Mouse (Mus musculus): ENCODE data around the gene St5.
A peak's percentile ranks its signal among the peaks of the same experiment; 100 is the strongest.

St5 gene

DNA sequence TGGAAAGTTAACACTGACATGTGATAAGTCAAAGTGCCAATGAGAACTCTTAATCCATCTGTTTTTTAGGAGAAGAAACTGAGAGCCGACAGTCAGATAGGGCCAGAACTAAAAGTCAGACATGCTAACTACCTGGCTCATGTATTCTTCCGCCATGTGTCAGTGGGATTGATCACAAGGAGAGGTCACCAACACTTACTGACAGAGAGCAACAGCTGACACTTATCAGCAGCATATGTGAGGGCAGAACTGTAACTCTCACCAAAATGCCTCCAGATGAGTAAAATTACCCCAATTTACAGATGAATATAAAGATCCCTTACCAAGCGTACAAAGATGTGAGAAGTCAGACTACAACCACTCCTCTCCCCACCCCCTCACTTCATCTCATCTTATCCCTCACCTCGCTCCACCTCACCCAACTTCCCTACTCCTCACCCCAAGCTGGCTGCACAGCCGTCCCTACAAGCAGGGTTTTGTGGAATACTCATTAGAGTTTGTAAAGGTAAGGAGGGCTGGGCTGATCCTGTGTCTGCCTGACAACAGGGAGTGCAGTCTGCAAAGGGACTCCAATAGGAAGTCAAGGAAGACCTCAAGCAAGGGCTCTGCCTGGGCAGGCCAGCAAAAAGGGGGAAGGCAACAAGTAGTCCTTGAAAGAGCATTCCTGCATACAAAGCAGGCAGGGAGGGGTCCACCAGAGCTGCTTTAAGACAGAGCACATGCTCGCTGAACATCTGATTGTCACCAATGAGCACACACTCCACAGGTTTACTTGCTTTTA lies 93.7 kb downstream of the St5 start:
- DNase-seq (ENCODE audit: low spot score in 2 of 2), result no peak

- no peak for DNase-seq (ENCODE audit: low spot score in 2 of 2)
These were observed 94.6 kb downstream of the St5 start for GRCm38 (mm10) chr7:109608831-109609230.

GRCm38 (mm10) chr7:109606994-109607610 lies 96.3 kb downstream of the St5 start:
- DNase-seq (ENCODE audit: low spot score in 2 of 2), result no peak

GRCm38 (mm10) chr7:109602562-109602961 lies 100.8 kb downstream of the St5 start:
- DNase-seq (ENCODE audit: low spot score in 2 of 2), result peak; percentile 62 to 73

- DNase-seq (ENCODE audit: low spot score in 2 of 2), result no peak
These were observed 101.4 kb downstream of the St5 start for GRCm38 (mm10) chr7:109602022-109602421.

GRCm38 (mm10) chr7:109600702-109601101 lies 102.7 kb downstream of the St5 start:
- peak in 1 of 2 experiments; percentile 37 for DNase-seq (ENCODE audit: low spot score in 2 of 2)

DNA sequence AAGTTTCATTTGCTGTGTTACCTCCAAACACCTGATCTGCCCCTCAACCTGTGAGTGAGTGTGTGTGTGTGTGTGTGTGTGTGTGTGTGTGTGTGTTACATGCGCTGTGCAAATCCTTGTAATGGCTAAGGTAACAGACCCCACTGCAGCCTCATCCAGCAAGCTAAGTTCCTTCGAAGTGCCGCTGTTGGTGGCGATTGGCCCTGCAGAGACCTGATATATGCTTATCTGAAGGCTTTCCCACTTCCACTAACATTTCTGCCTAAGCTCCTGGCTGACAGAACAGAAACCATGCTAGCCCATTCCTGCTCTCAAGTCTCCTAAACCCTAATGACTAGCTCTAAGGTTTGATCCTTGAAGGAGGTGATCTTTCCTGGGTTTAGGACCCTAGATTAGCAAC lies 103.4 kb downstream of the St5 start:
- peak in 1 of 2 experiments; percentile 49 for DNase-seq (ENCODE audit: low spot score in 2 of 2)

DNA sequence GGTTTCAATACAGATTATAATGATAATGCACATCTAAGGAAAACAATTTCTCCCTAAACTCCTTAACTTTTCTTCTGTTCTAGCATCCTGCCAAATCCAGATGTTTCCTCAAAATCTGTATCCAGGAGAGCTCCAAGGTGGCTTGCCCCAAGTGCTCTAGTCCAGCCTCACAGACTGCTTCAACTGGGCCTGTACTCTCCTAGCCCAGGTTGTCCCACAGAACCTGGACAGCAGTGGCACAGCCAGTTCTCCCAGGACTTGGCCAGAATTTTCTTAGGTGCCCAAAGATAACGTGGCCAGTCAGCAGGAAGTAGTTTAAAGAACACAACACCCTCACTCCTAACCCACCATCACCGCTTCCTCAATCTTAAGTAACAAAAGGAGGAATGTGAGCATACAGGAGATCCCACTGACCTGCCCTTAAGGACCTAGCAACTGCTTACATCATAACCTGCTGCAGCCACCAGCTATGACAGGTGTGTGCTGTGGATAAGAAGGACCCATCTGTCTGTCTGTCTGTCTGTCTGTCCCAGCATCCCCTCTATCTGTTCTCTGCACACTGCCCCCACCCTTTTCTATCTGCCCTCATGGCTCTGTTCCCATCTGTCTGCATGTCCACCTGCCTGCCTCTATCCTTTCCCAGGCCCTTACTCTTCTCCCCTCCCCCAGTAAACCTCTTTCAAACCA lies 108.4 kb downstream of the St5 start:
- DNase-seq (ENCODE audit: low spot score in 2 of 2), result peak; percentile 73 to 76

DNA sequence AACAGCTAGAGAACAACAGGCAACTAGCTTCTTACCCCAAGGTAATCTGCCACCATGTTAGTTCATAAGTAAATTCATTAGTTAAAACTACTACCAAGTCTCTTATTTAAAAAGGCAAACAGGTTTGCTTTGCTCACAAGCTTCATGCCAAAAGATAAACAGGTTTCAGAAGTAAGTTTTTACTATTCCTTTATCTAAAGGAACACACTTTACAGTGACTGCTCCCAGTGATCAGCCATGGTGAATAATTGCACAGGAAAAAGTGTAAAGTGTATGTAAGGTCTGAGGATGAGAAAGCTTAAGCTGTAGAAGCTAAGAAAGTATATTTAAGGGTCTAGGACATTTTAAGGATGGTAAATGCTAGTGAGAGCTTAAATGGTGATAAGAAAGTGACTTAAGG lies 109.4 kb downstream of the St5 start:
- no peak for DNase-seq (ENCODE audit: low spot score in 2 of 2)

DNA sequence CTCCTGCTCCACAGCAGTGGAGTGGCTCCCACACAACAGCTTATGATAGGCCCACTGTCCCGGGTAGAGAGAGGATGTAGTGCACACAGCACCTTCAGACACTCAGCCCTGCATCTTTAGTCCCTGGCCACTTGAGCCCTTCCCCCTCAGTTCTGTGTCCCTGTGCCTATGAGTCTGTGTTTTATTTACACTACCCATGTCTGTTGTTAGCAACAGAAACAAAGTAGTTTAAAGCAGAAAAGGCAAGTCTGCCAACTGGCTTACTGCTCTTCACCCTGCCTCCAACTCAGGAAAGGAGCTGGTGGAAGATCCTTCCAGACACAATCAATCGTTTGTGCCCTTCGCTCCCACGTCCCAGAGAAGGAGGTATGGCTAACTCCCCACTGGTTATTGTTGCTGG lies 111.2 kb downstream of the St5 start:
- DNase-seq (ENCODE audit: low spot score in 2 of 2), result no peak

DNA sequence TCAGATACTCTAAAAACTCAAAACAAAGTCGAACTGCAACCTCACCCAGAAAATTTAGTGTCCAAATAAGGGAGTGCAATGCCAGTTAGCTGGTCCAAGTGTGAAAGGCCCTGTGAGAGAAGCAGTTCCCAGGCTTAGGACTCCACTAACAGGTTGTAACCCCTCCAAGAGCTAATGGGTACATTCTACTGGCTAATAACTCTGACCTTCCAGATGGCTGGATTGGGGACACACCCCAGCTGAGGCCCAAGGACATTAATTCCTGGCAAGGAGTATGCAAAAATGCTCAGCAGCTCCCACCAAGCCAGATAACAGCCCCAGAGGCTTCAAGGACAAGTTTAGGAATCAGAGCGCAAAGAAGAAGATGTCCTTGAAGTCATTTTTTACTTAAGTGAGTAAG lies 112.8 kb downstream of the St5 start:
- DNase-seq (ENCODE audit: low spot score in 2 of 2), result no peak

DNA sequence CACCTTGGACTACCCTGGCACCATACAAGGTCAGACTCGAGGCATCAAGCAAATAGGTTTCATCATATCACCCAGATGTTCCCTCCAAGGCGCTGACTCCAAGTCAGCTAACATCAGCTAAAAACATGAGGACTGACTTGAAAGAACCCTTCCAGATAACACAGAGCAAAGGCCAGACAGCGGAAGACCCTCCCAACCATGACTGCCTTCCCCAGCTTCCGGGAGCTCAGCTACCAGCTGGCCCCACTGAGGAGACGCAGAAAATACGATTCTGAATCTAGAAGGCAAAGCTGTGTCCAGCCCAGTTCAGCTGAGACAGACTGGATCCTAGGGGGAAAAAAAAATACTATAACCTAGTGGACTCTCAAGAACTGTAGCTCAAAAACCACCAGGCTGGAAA lies 114.4 kb downstream of the St5 start:
- no peak for DNase-seq (ENCODE audit: low spot score in 2 of 2)

GRCm38 (mm10) chr7:109588145-109588544 lies 115.3 kb downstream of the St5 start:
- no peak for DNase-seq (ENCODE audit: low spot score in 2 of 2)

- no peak for DNase-seq (ENCODE audit: low spot score in 2 of 2)
These were observed 118.9 kb downstream of the St5 start for GRCm38 (mm10) chr7:109584467-109584866.

DNA sequence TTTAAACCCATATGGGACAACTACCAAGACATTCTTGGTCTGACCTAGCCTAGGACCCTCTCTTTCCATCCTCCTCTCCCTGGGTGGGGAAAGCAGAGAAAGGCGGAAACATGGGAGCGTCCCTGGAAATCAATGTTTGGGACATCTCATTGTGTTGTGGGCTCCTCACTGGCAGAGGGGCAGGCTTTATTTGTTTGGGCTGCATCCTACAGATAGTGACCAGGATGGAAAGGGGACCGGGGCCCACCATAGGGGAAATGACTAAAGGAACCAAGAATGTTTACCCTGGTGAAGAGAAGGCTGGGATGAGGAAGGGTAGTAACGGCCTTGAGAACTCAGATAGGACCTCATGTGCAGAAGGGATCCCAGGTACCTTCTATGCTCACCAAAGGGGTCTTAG lies 122.9 kb downstream of the St5 start:
- DNase-seq (ENCODE audit: low spot score in 2 of 2), result no peak

DNA sequence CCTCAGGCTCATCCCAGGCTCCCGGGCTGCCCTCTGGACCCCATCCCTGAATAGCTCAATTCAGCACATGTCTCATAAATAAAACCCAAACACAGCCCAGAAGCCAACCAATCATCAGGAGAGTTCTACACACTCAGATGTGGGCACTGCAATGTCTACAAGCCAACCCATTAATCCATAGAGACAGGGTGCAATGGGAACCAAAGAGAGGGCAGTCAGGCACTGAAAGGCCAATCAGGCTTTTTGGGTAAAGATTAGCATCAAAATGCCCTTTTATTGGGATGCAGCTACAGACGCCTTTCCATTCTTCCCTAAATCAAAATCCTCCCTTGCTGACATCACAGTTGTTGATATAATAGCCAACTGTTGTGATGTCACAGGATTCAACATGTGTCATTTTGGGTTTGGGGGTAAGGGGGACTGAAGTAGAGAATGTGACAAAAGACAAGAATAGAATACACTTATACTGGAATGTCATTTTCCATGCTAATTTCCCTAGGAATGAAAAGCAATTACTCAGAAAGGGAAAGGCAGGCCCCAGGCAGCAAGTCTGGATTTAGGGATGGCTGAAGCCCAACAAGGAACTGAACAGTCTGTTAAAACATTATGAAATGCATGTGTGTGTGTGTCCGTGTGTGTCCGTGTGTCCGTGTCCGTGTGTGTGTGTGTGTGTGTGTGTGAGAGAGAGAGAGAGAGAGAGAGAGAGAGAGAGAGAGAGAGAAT lies 123.7 kb downstream of the St5 start:
- DNase-seq (ENCODE audit: low spot score in 2 of 2), result no peak

GRCm38 (mm10) chr7:109578880-109579584 lies 124.4 kb downstream of the St5 start:
- no peak for DNase-seq (ENCODE audit: low spot score in 2 of 2)

GRCm38 (mm10) chr7:109576321-109577314 lies 126.8 kb downstream of the St5 start:
- DNase-seq (ENCODE audit: low spot score in 2 of 2), result no peak

DNA sequence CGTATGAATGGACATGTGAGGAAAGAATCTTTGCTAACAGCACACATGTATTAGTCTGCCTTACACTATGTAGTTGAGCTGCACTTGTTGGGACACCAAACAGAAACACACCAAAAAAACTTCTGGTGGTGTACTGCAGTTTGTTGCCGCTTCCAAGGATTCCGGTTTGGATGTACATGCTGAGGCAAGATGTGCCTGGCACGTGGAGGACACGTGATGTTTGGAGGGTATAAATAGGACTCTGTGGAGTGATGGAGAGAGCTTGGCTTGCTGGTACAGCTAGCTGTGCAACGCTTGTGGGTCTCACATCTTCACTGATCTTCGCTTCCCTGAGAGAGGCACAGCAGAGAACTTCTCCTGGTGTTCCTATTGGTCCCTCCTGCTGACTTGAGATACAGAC lies 129.2 kb downstream of the St5 start:
- DNase-seq (ENCODE audit: low spot score in 2 of 2), result no peak

GRCm38 (mm10) chr7:109568391-109568892 lies 135.0 kb downstream of the St5 start:
- no peak for DNase-seq (ENCODE audit: low spot score in 2 of 2)
